Mouse (Mus musculus): ENCODE data around the gene D430041D05Rik. TPM values are rescaled to one million over a fixed set of nuclear protein-coding genes. Genes with fewer than 3 reads are reported as not detected.

The D430041D05Rik gene
- polyA plus RNA-seq, 1 experiment from 2014 or later, result 0.22 TPM

GRCm38 (mm10) chr2:104200211-104200610 is 210.6 kb downstream of the D430041D05Rik start:
- Histone ChIP-seq H3K4me1 (ENCODE audit: control insufficient read depth, insufficient read depth, low read length) (no peaks in the 10 kb centered on the region), H3K4me2 (replicated peaks; ENCODE audit: low read depth, low read length) (no peak overlapping the region), H3K9ac (replicated peaks; ENCODE audit: low read depth, low read length) (no peak overlapping the region), H3K27me3 (ENCODE audit: control insufficient read depth, insufficient read depth, low read length) (no peaks in the 10 kb centered on the region), H3K27ac (ENCODE audit: low read length) (no peak overlapping the region), H3K4me3 (ENCODE audit: low read depth, low read length) (no peak overlapping the region), H3K9me3 (ENCODE audit: control insufficient read depth, low read depth, low read length) (no peaks in the 10 kb centered on the region), H3K36me3 (ENCODE audit: control insufficient read depth, insufficient read depth, low read length) (no peaks in the 10 kb centered on the region)
- 27% methylated on average over 3 of the region's 3 CpGs for WGBS
- no peak for ATAC-seq (ENCODE audit: insufficient number of reproducible peaks, insufficient read depth, low FRiP score, low read depth)

GRCm38 (mm10) chr2:104198186-104198585 is 212.6 kb downstream of the D430041D05Rik start:
- ATAC-seq (ENCODE audit: insufficient number of reproducible peaks, insufficient read depth, low FRiP score, low read depth), result no peak
- Histone ChIP-seq H3K4me1 (ENCODE audit: control insufficient read depth, insufficient read depth, low read length) (no peaks in the 10 kb centered on the region), H3K27ac (ENCODE audit: low read length) (no peak overlapping the region), H3K36me3 (ENCODE audit: control insufficient read depth, insufficient read depth, low read length) (no peaks in the 10 kb centered on the region), H3K9me3 (ENCODE audit: control insufficient read depth, low read depth, low read length) (no peaks in the 10 kb centered on the region), H3K4me2 (replicated peaks; ENCODE audit: low read depth, low read length) (no peak overlapping the region), H3K9ac (replicated peaks; ENCODE audit: low read depth, low read length) (no peak overlapping the region), H3K4me3 (ENCODE audit: low read depth, low read length) (no peak overlapping the region), H3K27me3 (ENCODE audit: control insufficient read depth, insufficient read depth, low read length) (no peaks in the 10 kb centered on the region)
- 90% methylated on average over 6 of the region's 6 CpGs for WGBS

- Histone ChIP-seq H3K9ac (replicated peaks; ENCODE audit: low read depth, low read length) (no peak overlapping the region), H3K27me3 (ENCODE audit: control insufficient read depth, insufficient read depth, low read length) (no peaks in the 10 kb centered on the region)
These were observed 213.5 kb downstream of the D430041D05Rik start for GRCm38 (mm10) chr2:104197281-104197680.

GRCm38 (mm10) chr2:104192401-104193141 is 218.2 kb downstream of the D430041D05Rik start:
- ATAC-seq (ENCODE audit: insufficient number of reproducible peaks, insufficient read depth, low FRiP score, low read depth), result no peak
- 90% methylated on average over 18 of the region's 18 CpGs for WGBS
- no peak overlapping the region for H3K9ac ChIP-seq (replicated peaks; ENCODE audit: low read depth, low read length)
- no peaks in the 10 kb centered on the region for H3K9me3 ChIP-seq (ENCODE audit: control insufficient read depth, low read depth, low read length)
- no peaks in the 10 kb centered on the region for H3K4me1 ChIP-seq (ENCODE audit: control insufficient read depth, insufficient read depth, low read length)
- H3K36me3 ChIP-seq (ENCODE audit: control insufficient read depth, insufficient read depth, low read length), result no peaks in the 10 kb centered on the region
- H3K27me3 ChIP-seq (ENCODE audit: control insufficient read depth, insufficient read depth, low read length), result no peaks in the 10 kb centered on the region
- no peak overlapping the region for H3K4me2 ChIP-seq (replicated peaks; ENCODE audit: low read depth, low read length)
- H3K27ac ChIP-seq (ENCODE audit: low read length), result no peak overlapping the region
- no peak overlapping the region for H3K4me3 ChIP-seq (ENCODE audit: low read depth, low read length)

More at GRCm38 (mm10) chr2:104197281-104197680, 213.5 kb downstream of the D430041D05Rik start:
- H3K4me1 ChIP-seq (ENCODE audit: control insufficient read depth, insufficient read depth, low read length), result no peaks in the 10 kb centered on the region
- no peak for ATAC-seq (ENCODE audit: insufficient number of reproducible peaks, insufficient read depth, low FRiP score, low read depth)
- H3K36me3 ChIP-seq (ENCODE audit: control insufficient read depth, insufficient read depth, low read length), result no peaks in the 10 kb centered on the region
- H3K4me2 ChIP-seq (replicated peaks; ENCODE audit: low read depth, low read length), result no peak overlapping the region
- H3K27ac ChIP-seq (ENCODE audit: low read length), result no peak overlapping the region
- no peak overlapping the region for H3K4me3 ChIP-seq (ENCODE audit: low read depth, low read length)
- 35% methylated on average over 3 of the region's 3 CpGs for WGBS
- no peaks in the 10 kb centered on the region for H3K9me3 ChIP-seq (ENCODE audit: control insufficient read depth, low read depth, low read length)

GRCm38 (mm10) chr2:104191723-104192122 is 219.1 kb downstream of the D430041D05Rik start:
- H3K9ac ChIP-seq (replicated peaks; ENCODE audit: low read depth, low read length), result no peak overlapping the region
- H3K27me3 ChIP-seq (ENCODE audit: control insufficient read depth, insufficient read depth, low read length), result no peaks in the 10 kb centered on the region
- H3K27ac ChIP-seq (ENCODE audit: low read length), result no peak overlapping the region
- no peaks in the 10 kb centered on the region for H3K4me1 ChIP-seq (ENCODE audit: control insufficient read depth, insufficient read depth, low read length)
- no peak overlapping the region for H3K4me2 ChIP-seq (replicated peaks; ENCODE audit: low read depth, low read length)
- H3K4me3 ChIP-seq (ENCODE audit: low read depth, low read length), result no peak overlapping the region
- H3K36me3 ChIP-seq (ENCODE audit: control insufficient read depth, insufficient read depth, low read length), result no peaks in the 10 kb centered on the region
- ATAC-seq (ENCODE audit: insufficient number of reproducible peaks, insufficient read depth, low FRiP score, low read depth), result no peak
- no peaks in the 10 kb centered on the region for H3K9me3 ChIP-seq (ENCODE audit: control insufficient read depth, low read depth, low read length)
- WGBS, result 60% methylated on average over 2 of the region's 2 CpGs

GRCm38 (mm10) chr2:104188859-104189258 is 222.0 kb downstream of the D430041D05Rik start:
- Histone ChIP-seq H3K4me1 (ENCODE audit: control insufficient read depth, insufficient read depth, low read length) (no peaks in the 10 kb centered on the region), H3K27me3 (ENCODE audit: control insufficient read depth, insufficient read depth, low read length) (no peaks in the 10 kb centered on the region), H3K9ac (replicated peaks; ENCODE audit: low read depth, low read length) (no peak overlapping the region), H3K9me3 (ENCODE audit: control insufficient read depth, low read depth, low read length) (no peaks in the 10 kb centered on the region), H3K36me3 (ENCODE audit: control insufficient read depth, insufficient read depth, low read length) (no peaks in the 10 kb centered on the region), H3K4me3 (ENCODE audit: low read depth, low read length) (no peak overlapping the region), H3K4me2 (replicated peaks; ENCODE audit: low read depth, low read length) (no peak overlapping the region), H3K27ac (ENCODE audit: low read length) (no peak overlapping the region)
- ATAC-seq (ENCODE audit: insufficient number of reproducible peaks, insufficient read depth, low FRiP score, low read depth), result no peak
- WGBS, result 83% methylated on average over 2 of the region's 2 CpGs

GRCm38 (mm10) chr2:104187073-104187472 is 223.7 kb downstream of the D430041D05Rik start:
- Histone ChIP-seq H3K4me1 (ENCODE audit: control insufficient read depth, insufficient read depth, low read length) (no peaks in the 10 kb centered on the region), H3K4me2 (replicated peaks; ENCODE audit: low read depth, low read length) (no peak overlapping the region), H3K9me3 (ENCODE audit: control insufficient read depth, low read depth, low read length) (no peaks in the 10 kb centered on the region), H3K27me3 (ENCODE audit: control insufficient read depth, insufficient read depth, low read length) (no peaks in the 10 kb centered on the region), H3K27ac (ENCODE audit: low read length) (no peak overlapping the region), H3K9ac (replicated peaks; ENCODE audit: low read depth, low read length) (no peak overlapping the region), H3K36me3 (ENCODE audit: control insufficient read depth, insufficient read depth, low read length) (no peaks in the 10 kb centered on the region), H3K4me3 (ENCODE audit: low read depth, low read length) (no peak overlapping the region)
- WGBS, result 48% methylated on average over 3 of the region's 3 CpGs
- no peak for ATAC-seq (ENCODE audit: insufficient number of reproducible peaks, insufficient read depth, low FRiP score, low read depth)

- Histone ChIP-seq H3K9me3 (ENCODE audit: control insufficient read depth, low read depth, low read length) (no peaks in the 10 kb centered on the region), H3K36me3 (ENCODE audit: control insufficient read depth, insufficient read depth, low read length) (no peaks in the 10 kb centered on the region), H3K27me3 (ENCODE audit: control insufficient read depth, insufficient read depth, low read length) (no peaks in the 10 kb centered on the region), H3K4me1 (ENCODE audit: control insufficient read depth, insufficient read depth, low read length) (no peaks in the 10 kb centered on the region), H3K27ac (ENCODE audit: low read length) (no peak overlapping the region), H3K4me2 (replicated peaks; ENCODE audit: low read depth, low read length) (no peak overlapping the region), H3K4me3 (ENCODE audit: low read depth, low read length) (no peak overlapping the region), H3K9ac (replicated peaks; ENCODE audit: low read depth, low read length) (no peak overlapping the region)
- 78% methylated on average over 5 of the region's 5 CpGs for WGBS
- ATAC-seq (ENCODE audit: insufficient number of reproducible peaks, insufficient read depth, low FRiP score, low read depth), result no peak
These were observed 225.2 kb downstream of the D430041D05Rik start for GRCm38 (mm10) chr2:104185616-104186015.

- ATAC-seq (ENCODE audit: insufficient number of reproducible peaks, insufficient read depth, low FRiP score, low read depth), result no peak
- H3K9ac ChIP-seq (replicated peaks; ENCODE audit: low read depth, low read length), result no peak overlapping the region
- H3K4me1 ChIP-seq (ENCODE audit: control insufficient read depth, insufficient read depth, low read length), result no peaks in the 10 kb centered on the region
- no peak overlapping the region for H3K4me2 ChIP-seq (replicated peaks; ENCODE audit: low read depth, low read length)
- no peaks in the 10 kb centered on the region for H3K27me3 ChIP-seq (ENCODE audit: control insufficient read depth, insufficient read depth, low read length)
- H3K4me3 ChIP-seq (ENCODE audit: low read depth, low read length), result no peak overlapping the region
- no peaks in the 10 kb centered on the region for H3K36me3 ChIP-seq (ENCODE audit: control insufficient read depth, insufficient read depth, low read length)
- 44% methylated on average over 4 of the region's 4 CpGs for WGBS
- no peaks in the 10 kb centered on the region for H3K9me3 ChIP-seq (ENCODE audit: control insufficient read depth, low read depth, low read length)
- H3K27ac ChIP-seq (ENCODE audit: low read length), result no peak overlapping the region
These were observed 226.5 kb downstream of the D430041D05Rik start for GRCm38 (mm10) chr2:104184296-104184695.

Data from stomach, embryonic 14.5 days (tissue).